Mouse (Mus musculus): Measurements from ENCODE around the gene Sh2d6. TPM values are rescaled to one million over a fixed set of nuclear protein-coding genes. Genes with fewer than 3 reads are reported as not detected.

Gene Sh2d6
- polyA plus RNA-seq, 1 experiment from 2014 or later = not detected

DNA sequence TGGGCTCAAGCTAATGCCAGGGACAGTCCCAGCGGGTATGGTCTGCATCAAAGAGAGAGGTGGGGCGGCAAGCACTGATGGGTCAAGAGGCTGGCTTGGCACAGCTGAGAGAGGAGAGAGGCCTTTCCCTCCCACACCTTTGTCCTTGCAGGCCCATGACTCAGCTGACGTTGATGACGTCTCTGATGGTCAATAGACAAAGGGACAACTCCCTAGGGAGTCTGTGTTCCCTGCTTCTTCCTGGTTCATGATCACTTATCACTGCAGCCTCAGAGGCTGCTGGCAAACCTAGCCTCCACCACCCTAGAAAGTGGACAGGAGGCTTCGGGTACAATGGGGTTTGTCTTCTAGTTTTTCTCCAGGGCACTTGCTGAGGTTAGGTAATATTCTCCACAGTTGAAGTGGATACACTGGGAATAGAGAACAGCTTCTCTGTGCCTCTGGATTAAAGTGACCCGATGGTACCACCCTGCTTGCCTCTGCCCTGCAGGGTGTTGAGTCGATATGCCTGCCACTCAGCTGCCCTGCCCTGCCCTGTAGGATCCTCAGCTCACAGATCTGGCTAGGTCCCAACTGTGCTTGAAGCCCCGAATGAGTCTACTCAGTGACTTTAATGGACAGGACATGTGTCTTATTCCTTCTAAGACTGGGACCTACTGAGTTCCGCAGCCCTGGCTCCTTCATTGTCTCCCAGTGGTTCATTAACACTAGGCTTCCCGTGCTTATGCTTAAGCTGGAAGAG lies 7.1 kb upstream of the Sh2d6 start:
- Histone ChIP-seq H3K27me3 (replicated peaks; ENCODE audit: control insufficient read depth, insufficient read depth, low read length) (no peaks in the 10 kb centered on the region), H3K9ac (ENCODE audit: low read depth, low read length) (no peak overlapping the region), H3K27ac (replicated peaks; ENCODE audit: low read depth, low read length) (no peak overlapping the region), H3K36me3 (ENCODE audit: control insufficient read depth, insufficient read depth, low read length) (no peaks in the 10 kb centered on the region), H3K9me3 (ENCODE audit: control insufficient read depth, low read length) (no peaks in the 10 kb centered on the region), H3K4me2 (ENCODE audit: low read depth, low read length) (no peak overlapping the region), H3K4me1 (ENCODE audit: control insufficient read depth, insufficient read depth, low read length) (no peaks in the 10 kb centered on the region; the same call in 1 of the 2 replicates), H3K4me3 (ENCODE audit: low read depth, low read length) (no peak overlapping the region)
- no peak for DNase-seq (ENCODE audit: low spot score)
- 81% methylated on average over 10 of the region's 10 CpGs for WGBS
- no peak for ATAC-seq (ENCODE audit: low read depth)

DNA sequence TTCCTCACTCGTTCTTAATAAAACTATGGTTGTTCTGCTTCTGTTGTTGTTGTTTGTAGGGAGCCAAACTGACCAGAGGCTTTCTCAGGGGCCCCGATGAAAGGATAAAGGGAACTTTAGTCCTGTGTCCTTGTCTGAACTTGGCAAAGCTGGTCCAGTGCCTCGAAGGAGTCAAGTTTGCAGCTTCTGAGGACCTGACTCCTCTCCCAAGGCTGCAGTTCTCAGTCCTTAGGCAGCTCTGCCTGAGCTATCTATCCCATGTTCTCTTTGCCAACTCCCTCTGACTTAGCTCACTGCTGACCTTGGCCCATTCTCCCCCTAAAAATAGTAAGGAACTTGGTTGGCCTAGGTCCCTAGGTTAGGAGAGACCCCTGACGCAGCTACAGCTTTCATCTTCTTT lies 5.6 kb upstream of the Sh2d6 start:
- Histone ChIP-seq H3K36me3 (ENCODE audit: control insufficient read depth, insufficient read depth, low read length) (no peaks in the 10 kb centered on the region), H3K4me3 (ENCODE audit: low read depth, low read length) (no peak overlapping the region), H3K9ac (ENCODE audit: low read depth, low read length) (no peak overlapping the region), H3K4me2 (ENCODE audit: low read depth, low read length) (no peak overlapping the region), H3K27ac (replicated peaks; ENCODE audit: low read depth, low read length) (no peak overlapping the region), H3K27me3 (replicated peaks; ENCODE audit: control insufficient read depth, insufficient read depth, low read length) (no peaks in the 10 kb centered on the region), H3K4me1 (ENCODE audit: control insufficient read depth, insufficient read depth, low read length) (no peaks in the 10 kb centered on the region), H3K9me3 (ENCODE audit: control insufficient read depth, low read length) (no peaks in the 10 kb centered on the region)
- DNase-seq (ENCODE audit: low spot score) = no peak
- 89% methylated on average over 4 of the region's 4 CpGs for WGBS
- no peak for ATAC-seq (ENCODE audit: low read depth)

DNA sequence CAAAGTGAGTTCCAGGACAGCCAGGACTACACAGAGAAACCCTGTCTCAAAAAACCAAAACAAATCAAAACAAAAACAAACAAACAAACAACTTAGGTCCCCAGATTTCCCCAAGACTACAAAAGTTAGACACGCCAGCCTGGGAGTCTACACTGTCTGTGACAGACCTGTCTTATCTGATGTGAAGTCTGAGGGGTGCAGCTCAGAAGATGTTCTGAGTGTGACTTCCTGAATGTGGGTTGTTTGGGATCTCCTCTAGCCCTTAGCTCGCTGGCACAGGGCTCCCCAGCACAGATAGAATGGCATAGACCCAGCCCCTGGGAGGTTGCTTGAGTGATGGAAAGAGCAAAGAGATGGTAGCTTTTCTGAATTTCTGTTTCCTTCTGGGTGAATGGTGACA lies 2.7 kb upstream of the Sh2d6 start:
- peaks cover 10% of the 10 kb centered on the region for H3K4me1 ChIP-seq (ENCODE audit: control insufficient read depth, insufficient read depth, low read length)
- no peak overlapping the region for H3K27ac ChIP-seq (replicated peaks; ENCODE audit: low read depth, low read length)
- no peak for DNase-seq (ENCODE audit: low spot score)
- 76% methylated on average over 2 of the region's 2 CpGs for WGBS
- H3K36me3 ChIP-seq (ENCODE audit: control insufficient read depth, insufficient read depth, low read length) = no peaks in the 10 kb centered on the region
- no peak overlapping the region for H3K9ac ChIP-seq (ENCODE audit: low read depth, low read length)
- H3K27me3 ChIP-seq (replicated peaks; ENCODE audit: control insufficient read depth, insufficient read depth, low read length) = no peaks in the 10 kb centered on the region
- no peak for ATAC-seq (ENCODE audit: low read depth)
- no peak overlapping the region for H3K4me3 ChIP-seq (ENCODE audit: low read depth, low read length)
- no peaks in the 10 kb centered on the region for H3K9me3 ChIP-seq (ENCODE audit: control insufficient read depth, low read length)
- H3K4me2 ChIP-seq (ENCODE audit: low read depth, low read length) = no peak overlapping the region

DNA sequence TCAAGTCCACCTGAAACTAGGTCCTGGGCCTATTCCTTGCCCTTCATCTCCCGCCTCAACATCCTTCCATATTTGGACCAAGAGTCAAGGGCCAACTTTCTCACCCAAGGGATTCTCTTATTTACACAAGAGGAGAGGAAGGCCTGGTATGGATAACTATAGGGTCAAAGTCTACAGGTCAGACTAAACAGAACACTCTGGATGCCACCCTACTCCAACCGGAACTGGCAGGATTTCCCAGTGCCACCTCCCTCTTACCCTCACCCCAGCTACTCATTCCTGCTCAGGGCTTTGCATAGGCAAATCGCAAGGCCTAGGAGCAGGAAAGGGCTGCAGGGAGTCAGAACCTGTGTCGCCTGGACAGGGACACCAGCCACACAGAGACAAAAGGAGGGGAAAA lies 1.7 kb upstream of the Sh2d6 start:
- Histone ChIP-seq H3K27ac (replicated peaks; ENCODE audit: low read depth, low read length) (no peak overlapping the region), H3K4me3 (ENCODE audit: low read depth, low read length) (no peak overlapping the region), H3K9me3 (ENCODE audit: control insufficient read depth, low read length) (no peaks in the 10 kb centered on the region), H3K4me2 (ENCODE audit: low read depth, low read length) (no peak overlapping the region), H3K9ac (ENCODE audit: low read depth, low read length) (no peak overlapping the region), H3K27me3 (replicated peaks; ENCODE audit: control insufficient read depth, insufficient read depth, low read length) (no peaks in the 10 kb centered on the region), H3K4me1 (ENCODE audit: control insufficient read depth, insufficient read depth, low read length) (peaks cover 10% of the 10 kb centered on the region), H3K36me3 (ENCODE audit: control insufficient read depth, insufficient read depth, low read length) (no peaks in the 10 kb centered on the region)
- no peak for DNase-seq (ENCODE audit: low spot score)
- ATAC-seq (ENCODE audit: low read depth) = no peak
- 73% methylated on average over 4 of the region's 4 CpGs for WGBS

DNA sequence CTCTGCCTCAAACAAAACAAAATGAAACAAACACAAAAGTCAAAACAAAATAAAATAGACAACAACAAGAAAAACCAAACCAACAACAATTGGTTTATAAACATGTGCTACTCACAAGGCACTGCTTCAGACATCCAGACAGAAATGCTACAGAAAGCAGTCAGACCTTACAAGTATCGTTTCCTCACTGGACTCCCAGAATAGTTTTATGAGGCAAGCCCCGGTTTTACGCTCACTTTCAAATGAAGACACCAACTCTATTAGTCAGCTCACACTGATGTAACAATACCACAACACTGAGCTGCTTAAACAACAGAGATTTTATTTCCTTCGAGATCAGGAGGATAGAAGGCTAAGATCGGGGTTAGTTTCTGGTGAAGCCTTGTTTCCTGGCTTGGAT lies 781 bp upstream of the Sh2d6 start:
- H3K9ac ChIP-seq (ENCODE audit: low read depth, low read length) = no peak overlapping the region
- H3K36me3 ChIP-seq (ENCODE audit: control insufficient read depth, insufficient read depth, low read length) = no peaks in the 10 kb centered on the region
- 86% methylated on average over 5 of the region's 5 CpGs for WGBS
- H3K27me3 ChIP-seq (replicated peaks; ENCODE audit: control insufficient read depth, insufficient read depth, low read length) = no peaks in the 10 kb centered on the region
- no peak overlapping the region for H3K27ac ChIP-seq (replicated peaks; ENCODE audit: low read depth, low read length)
- ATAC-seq (ENCODE audit: low read depth) (no peak), DNase-seq (ENCODE audit: low spot score) (no peak)
- H3K4me1 ChIP-seq (ENCODE audit: control insufficient read depth, insufficient read depth, low read length) = peaks cover 10% of the 10 kb centered on the region
- no peak overlapping the region for H3K4me2 ChIP-seq (ENCODE audit: low read depth, low read length)
- H3K9me3 ChIP-seq (ENCODE audit: control insufficient read depth, low read length) = no peaks in the 10 kb centered on the region
- H3K4me3 ChIP-seq (ENCODE audit: low read depth, low read length) = no peak overlapping the region

DNA sequence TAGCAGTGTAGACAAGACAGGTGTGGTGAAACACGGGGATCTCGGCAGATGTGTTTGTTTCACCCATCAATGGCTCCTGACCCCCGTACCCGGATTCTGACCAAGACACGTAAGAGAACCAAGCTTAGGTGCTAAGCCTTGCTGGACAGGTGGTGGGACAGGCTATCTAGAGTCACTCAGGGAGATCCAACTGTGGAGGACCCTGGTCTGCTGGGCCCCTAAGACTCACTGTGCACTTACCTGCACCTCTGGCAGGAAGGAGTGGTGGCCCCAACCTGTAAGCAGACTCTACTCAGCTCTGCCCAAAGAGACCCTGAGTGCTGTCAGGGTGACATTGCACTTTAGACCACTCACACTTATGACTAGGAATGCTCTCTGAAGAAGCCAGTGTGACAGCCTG lies 603 bp downstream of the Sh2d6 start:
- Histone ChIP-seq H3K9me3 (ENCODE audit: control insufficient read depth, low read length) (no peaks in the 10 kb centered on the region), H3K27ac (replicated peaks; ENCODE audit: low read depth, low read length) (no peak overlapping the region), H3K9ac (ENCODE audit: low read depth, low read length) (no peak overlapping the region), H3K27me3 (replicated peaks; ENCODE audit: control insufficient read depth, insufficient read depth, low read length) (no peaks in the 10 kb centered on the region), H3K4me2 (ENCODE audit: low read depth, low read length) (no peak overlapping the region), H3K36me3 (ENCODE audit: control insufficient read depth, insufficient read depth, low read length) (no peaks in the 10 kb centered on the region), H3K4me3 (ENCODE audit: low read depth, low read length) (no peak overlapping the region), H3K4me1 (ENCODE audit: control insufficient read depth, insufficient read depth, low read length) (peaks cover 10% of the 10 kb centered on the region)
- no peak for DNase-seq (ENCODE audit: low spot score)
- WGBS = 95% methylated on average over 5 of the region's 5 CpGs
- ATAC-seq (ENCODE audit: low read depth) = no peak

DNA sequence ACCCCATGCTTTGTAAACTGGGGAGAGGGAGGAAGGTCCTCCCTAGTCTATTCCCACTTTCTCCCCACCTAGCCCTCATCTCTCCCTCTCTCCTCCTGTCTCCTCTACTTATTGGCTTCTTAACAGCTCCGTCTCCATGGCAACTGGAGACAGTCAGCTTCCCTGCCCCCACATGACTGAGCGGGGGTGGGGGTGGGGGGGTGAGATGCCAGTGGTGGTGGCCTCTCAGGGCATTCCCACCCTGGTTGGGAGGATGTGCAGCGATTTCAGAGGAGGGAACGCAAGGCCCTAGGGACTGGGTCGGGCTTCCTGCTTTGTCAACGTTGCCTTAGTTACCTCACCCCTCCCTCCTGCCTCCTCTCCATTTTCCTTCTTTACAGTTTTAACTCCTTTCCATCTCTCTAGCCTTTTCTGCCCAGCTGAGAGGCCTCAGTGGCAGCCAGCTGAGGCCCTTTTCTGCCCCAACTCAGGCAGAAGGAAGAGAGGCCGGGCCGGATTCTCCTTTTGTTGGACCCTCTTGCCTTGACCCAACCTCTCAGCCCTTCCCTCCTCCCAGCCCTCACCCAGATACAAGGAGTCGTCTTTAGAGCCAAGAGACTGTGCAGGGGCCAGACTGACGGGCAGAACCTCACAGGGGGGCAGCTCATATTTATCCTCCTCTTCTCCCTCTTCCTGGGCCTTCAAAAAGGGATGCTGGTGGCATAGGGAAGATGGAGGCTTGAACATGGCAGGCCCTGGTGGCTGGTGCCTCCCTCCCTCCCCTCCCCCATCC lies 1.4 kb downstream of the Sh2d6 start:
- 16% methylated on average over 10 of the region's 10 CpGs for WGBS
- Histone ChIP-seq H3K9me3 (ENCODE audit: control insufficient read depth, low read length) (no peaks in the 10 kb centered on the region), H3K27ac (replicated peaks; ENCODE audit: low read depth, low read length) (peak overlapping the region; percentile 73; the same call in 1 of the 2 replicates), H3K36me3 (ENCODE audit: control insufficient read depth, insufficient read depth, low read length) (no peaks in the 10 kb centered on the region), H3K4me3 (ENCODE audit: low read depth, low read length) (no peak overlapping the region), H3K27me3 (replicated peaks; ENCODE audit: control insufficient read depth, insufficient read depth, low read length) (no peaks in the 10 kb centered on the region), H3K4me2 (ENCODE audit: low read depth, low read length) (peak overlapping the region; percentile 21; the same call in 1 of the 2 replicates), H3K4me1 (ENCODE audit: control insufficient read depth, insufficient read depth, low read length) (peaks cover 10% of the 10 kb centered on the region), H3K9ac (ENCODE audit: low read depth, low read length) (peak overlapping the region; percentile 41; the same call in 1 of the 2 replicates)
- DNase-seq (ENCODE audit: low spot score) = peak; percentile 83
- ATAC-seq (ENCODE audit: low read depth) = peak; percentile 90

DNA sequence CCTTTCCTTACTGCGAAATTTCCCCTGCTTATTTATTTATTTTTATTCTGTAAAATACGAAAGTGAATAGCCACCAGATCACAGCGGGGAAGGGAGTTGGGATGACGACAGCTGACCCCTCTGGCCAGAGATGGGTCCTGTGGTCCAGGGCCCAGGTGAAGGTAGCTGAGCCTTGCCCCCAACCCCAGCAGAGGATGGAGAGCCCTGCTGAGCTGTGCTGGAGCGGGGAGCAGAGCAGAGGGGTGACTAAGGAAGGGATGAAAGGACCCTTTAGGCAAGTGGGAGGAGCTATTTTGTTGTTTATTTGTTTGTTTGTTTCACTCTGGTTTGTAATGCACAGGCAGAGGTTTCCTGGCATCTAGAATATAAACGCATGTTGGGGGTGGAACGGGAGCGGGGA lies 2.2 kb downstream of the Sh2d6 start:
- peak overlapping the region; percentile 21; the same call in 1 of the 2 replicates for H3K4me2 ChIP-seq (ENCODE audit: low read depth, low read length)
- WGBS = 33% methylated on average over 8 of the region's 8 CpGs
- no peak overlapping the region for H3K9ac ChIP-seq (ENCODE audit: low read depth, low read length)
- peaks cover 10% of the 10 kb centered on the region for H3K4me1 ChIP-seq (ENCODE audit: control insufficient read depth, insufficient read depth, low read length)
- no peak overlapping the region; the same call in 1 of the 2 replicates for H3K27ac ChIP-seq (replicated peaks; ENCODE audit: low read depth, low read length)
- no peaks in the 10 kb centered on the region for H3K36me3 ChIP-seq (ENCODE audit: control insufficient read depth, insufficient read depth, low read length)
- H3K9me3 ChIP-seq (ENCODE audit: control insufficient read depth, low read length) = no peaks in the 10 kb centered on the region
- no peaks in the 10 kb centered on the region for H3K27me3 ChIP-seq (replicated peaks; ENCODE audit: control insufficient read depth, insufficient read depth, low read length)
- DNase-seq (ENCODE audit: low spot score) = no peak
- no peak overlapping the region for H3K4me3 ChIP-seq (ENCODE audit: low read depth, low read length)
- no peak for ATAC-seq (ENCODE audit: low read depth)
